In the genomic region with DNA sequence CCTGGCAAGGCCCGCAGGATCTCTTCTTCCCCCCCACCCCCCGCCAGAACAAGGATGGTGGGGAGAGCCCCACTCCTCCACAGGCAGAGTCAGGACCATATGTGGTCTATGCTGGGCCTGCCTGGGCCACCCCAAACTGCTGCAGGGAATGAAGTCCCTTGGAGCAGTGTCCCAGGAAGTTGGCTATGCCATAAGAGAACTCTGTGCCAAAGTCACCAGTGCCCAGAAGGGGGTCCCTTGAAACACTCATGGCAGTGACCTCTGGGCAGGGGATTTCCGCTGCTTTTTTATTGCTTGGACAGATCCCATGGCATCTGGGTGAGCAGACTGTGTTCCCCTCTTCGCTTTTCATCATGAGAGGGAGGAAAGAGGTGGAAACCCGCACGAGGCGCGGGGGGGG, we compare ENCODE assay signal across 10 mouse cellular contexts. TPM values are rescaled to one million over a fixed set of nuclear protein-coding genes. Genes with fewer than 3 reads are reported as not detected.
DNase-seq lines count a peak whose midpoint lies in the region; ATAC-seq and TF ChIP-seq lines count a peak whose summit lies in the region.
"Had no signal": no experiment of that assay in that cellular context is flagged by ENCODE, and none has a peak within 500 bp of the region (broad histone marks: within the 10 kb centered on the region; RNA-seq: fewer than 3 reads in every experiment).

No protein-coding gene starts in this region.

- no peaks in the 10 kb centered on the region for H3K27me3 ChIP-seq in hindbrain, embryonic 10.5 days (ENCODE audit: insufficient read depth, poor library complexity, severe bottlenecking)
- no peaks in the 10 kb centered on the region for H3K27me3 ChIP-seq in hindbrain, embryonic 11.5 days (ENCODE audit: control insufficient read depth, insufficient read depth, low read length)
- H3K27me3 ChIP-seq in embryonic facial prominence, embryonic 10.5 days (replicated peaks; ENCODE audit: low read depth, poor library complexity, severe bottlenecking): no peaks in the 10 kb centered on the region
- H3K27me3 ChIP-seq in limb, embryonic 14.5 days (ENCODE audit: control insufficient read depth, insufficient read depth, low read length): no peaks in the 10 kb centered on the region

- H3K4me2 ChIP-seq in hindbrain, embryonic 11.5 days (replicated peaks; ENCODE audit: low read depth, low read length): no peak overlapping the region
- H3K4me2 ChIP-seq in limb, embryonic 14.5 days (replicated peaks; ENCODE audit: low read depth, low read length, severe bottlenecking): no peak overlapping the region

- WGBS in hindbrain, embryonic 10.5 days: 61% methylated on average over 7 of the region's 8 CpGs
- 52% methylated on average over 6 of the region's 8 CpGs for WGBS in hindbrain, embryonic 11.5 days
- 69% methylated on average over 7 of the region's 8 CpGs for WGBS in embryonic facial prominence, embryonic 10.5 days
- WGBS in limb, embryonic 14.5 days: 34% methylated on average over 7 of the region's 8 CpGs

- peaks cover 100% of the 10 kb centered on the region for H3K4me1 ChIP-seq in hindbrain, embryonic 10.5 days (replicated peaks)
- peaks cover 45% of the 10 kb centered on the region for H3K4me1 ChIP-seq in hindbrain, embryonic 11.5 days (replicated peaks; ENCODE audit: control insufficient read depth, insufficient read depth, low read length)
- H3K4me1 ChIP-seq in embryonic facial prominence, embryonic 10.5 days: peaks cover 100% of the 10 kb centered on the region
- H3K4me1 ChIP-seq in limb, embryonic 14.5 days (ENCODE audit: control insufficient read depth, insufficient read depth, low read length): peaks cover 89% of the 10 kb centered on the region

- H3K27ac ChIP-seq in hindbrain, embryonic 10.5 days: peak overlapping the region; percentile 76
- H3K27ac ChIP-seq in hindbrain, embryonic 11.5 days (ENCODE audit: low read depth, low read length): no peak overlapping the region
- H3K27ac ChIP-seq in embryonic facial prominence, embryonic 10.5 days (replicated peaks): peak overlapping the region; percentile 61
- H3K27ac ChIP-seq in limb, embryonic 14.5 days (replicated peaks; ENCODE audit: low read depth, low read length): no peak overlapping the region
- H3K27ac ChIP-seq: liver, embryonic 14.5 days had no signal

- DNase-seq in cerebellum, adult 9-11 months: peak; percentile 60
- no peak for DNase-seq in cerebellum, adult 18-20 months
- DNase-seq in hindbrain, embryonic 10.5 days (ENCODE audit: low spot score): no peak
- DNase-seq in hindbrain, embryonic 11.5 days (ENCODE audit: low spot score): no peak
- DNase-seq in embryonic facial prominence, embryonic 10.5 days (ENCODE audit: low spot score): no peak
- DNase-seq in limb, embryonic 14.5 days (ENCODE audit: low spot score): no peak
- no peak for DNase-seq in layer of hippocampus, adult 11-12 months (ENCODE audit: low spot score)
- DNase-seq: thymus, postnatal 25 days had no signal

- no peak for TF ChIP-seq POLR2A in limb, embryonic 14.5 days (IDR thresholded peaks at IDR 0.05; ENCODE audit: borderline replicate concordance, extremely low read depth, insufficient read depth, insufficient read length)

- H3K4me3 ChIP-seq in hindbrain, embryonic 10.5 days: peak overlapping the region; percentile 20; the same call in 1 of the 2 replicates
- H3K4me3 ChIP-seq in hindbrain, embryonic 11.5 days (ENCODE audit: low read depth, low read length): no peak overlapping the region
- no peak overlapping the region for H3K4me3 ChIP-seq in embryonic facial prominence, embryonic 10.5 days
- H3K4me3 ChIP-seq in limb, embryonic 14.5 days (replicated peaks; ENCODE audit: low read length): no peak overlapping the region

- H3K9ac ChIP-seq in hindbrain, embryonic 11.5 days (ENCODE audit: low read depth, low read length): no peak overlapping the region
- H3K9ac ChIP-seq in limb, embryonic 14.5 days (ENCODE audit: low read depth, low read length, severe bottlenecking): 0 out of 2 replicates have a peak overlapping the region, but pooled peaks have one; percentile 4
- H3K9ac ChIP-seq: liver, embryonic 14.5 days had no signal

- H3K36me3 ChIP-seq in hindbrain, embryonic 10.5 days: peaks cover 67% of the 10 kb centered on the region
- no peaks in the 10 kb centered on the region for H3K36me3 ChIP-seq in hindbrain, embryonic 11.5 days (ENCODE audit: control insufficient read depth, insufficient read depth, low read length)
- peaks cover 75% of the 10 kb centered on the region for H3K36me3 ChIP-seq in embryonic facial prominence, embryonic 10.5 days (replicated peaks)
- no peaks in the 10 kb centered on the region; the same call in none of the 2 replicates for H3K36me3 ChIP-seq in limb, embryonic 14.5 days (ENCODE audit: control insufficient read depth, insufficient read depth, low read length)

- no peak for ATAC-seq in hindbrain, embryonic 11.5 days (ENCODE audit: low FRiP score)
- no peak for ATAC-seq in limb, embryonic 14.5 days (ENCODE audit: low FRiP score, low read depth)
- no peak for ATAC-seq in granulocyte monocyte progenitor cell, adult 5-6 weeks (replicated peaks; ENCODE audit: poor library complexity, severe bottlenecking)

- H3K9me3 ChIP-seq in hindbrain, embryonic 10.5 days: no peaks in the 10 kb centered on the region
- no peaks in the 10 kb centered on the region for H3K9me3 ChIP-seq in hindbrain, embryonic 11.5 days (ENCODE audit: control insufficient read depth, low read length)
- H3K9me3 ChIP-seq in embryonic facial prominence, embryonic 10.5 days: no peaks in the 10 kb centered on the region
- no peaks in the 10 kb centered on the region for H3K9me3 ChIP-seq in limb, embryonic 14.5 days (ENCODE audit: control insufficient read depth, low read length)

RNA-seq across cellular contexts. Expression of a gene that starts 22.8 kb away (rescaled TPM):
- 17.0 and 18.8 TPM in 2 replicates for polyA plus RNA-seq in hindbrain, embryonic 10.5 days (2016; fragmentation: Nextera tagmentation; extraction: Ambion mirVana)
- 18.1 and 23.1 TPM in 2 replicates for polyA plus RNA-seq in hindbrain, embryonic 11.5 days (2014; fragmentation: Nextera tagmentation; extraction: Ambion mirVana)
- polyA plus RNA-seq in embryonic facial prominence, embryonic 10.5 days (2016; fragmentation: Nextera tagmentation; extraction: Ambion mirVana): 18.0 and 18.4 TPM in 2 replicates
- polyA plus RNA-seq in limb, embryonic 14.5 days (2012; rRNA removed): 22.9 and 28.3 TPM in 2 replicates
- 14.0 and 14.9 TPM in 2 replicates for polyA plus RNA-seq in limb, embryonic 14.5 days (2014; fragmentation: Nextera tagmentation; extraction: Ambion mirVana)
- 22.5 and 22.9 TPM in 2 replicates for total RNA-seq in granulocyte monocyte progenitor cell, adult 5-6 weeks (2014; fragmentation: Nextera tagmentation)
- 4.7 and 5.9 TPM in 2 replicates for total RNA-seq in granulocyte monocyte progenitor cell, adult 5-6 weeks (2017)

Comparison
In these comparisons a context has a peak if more than half of its experiments do, and no peak if none do; other contexts are left out.
1. H3K27ac ChIP-seq: peak in hindbrain, embryonic 10.5 days (single experiment) and embryonic facial prominence, embryonic 10.5 days (single experiment); none in hindbrain, embryonic 11.5 days (single experiment) and limb, embryonic 14.5 days (single experiment).